Mouse (Mus musculus) lung, postnatal 0 days (tissue): ENCODE data around the gene Bcl3. TPM values are rescaled to one million over a fixed set of nuclear protein-coding genes. Genes with fewer than 3 reads are reported as not detected.

Experiments
- ATAC-seq: fragments of 200-750 bp; cut with Nextera tagmentation; 2 replicates; pipeline ENCODE4 v1.8.0; 2017; ENCODE audit warnings: moderate library complexity
- DNase-seq: peaks from one replicate; pipeline ENCODE4 v3.0.0-alpha.2; 2016; ENCODE audit warnings: low spot score
- H3K27ac ChIP-seq: fragments of 300-500 bp; sonication (generic); 2 replicates; pipeline ENCODE4 v1.5.1; 2014; ENCODE audit warnings: antibody characterized with exemption, mild to moderate bottlenecking, low read length, mixed read lengths
- H3K27me3 ChIP-seq: fragments of 300-500 bp; sonication (generic); replicated peaks from 2 replicates; pipeline ENCODE4 v1.6.1; 2014; ENCODE audit warnings: low read length, mixed read lengths; ENCODE audit not compliant: insufficient read depth
- H3K36me3 ChIP-seq: fragments of 300-500 bp; sonication (generic); 2 replicates; pipeline ENCODE4 v1.6.1; 2014; ENCODE audit warnings: low read length, mixed read lengths; ENCODE audit not compliant: insufficient read depth
- H3K4me1 ChIP-seq: fragments of 300-500 bp; sonication (generic); 2 replicates; pipeline ENCODE4 v1.6.1; 2014; ENCODE audit warnings: antibody characterized with exemption, low read depth, low read length, mixed read lengths; ENCODE audit not compliant: insufficient read depth
- H3K4me2 ChIP-seq: fragments of 300-500 bp; sonication (generic); replicated peaks from 2 replicates; pipeline ENCODE4 v1.6.1; 2014; ENCODE audit warnings: low read depth, mild to moderate bottlenecking, low read length, moderate library complexity, mixed read lengths
- H3K4me3 ChIP-seq: fragments of 300-500 bp; sonication (generic); 2 replicates; pipeline ENCODE4 v1.5.1; 2014; ENCODE audit warnings: low read depth, low read length
- H3K9ac ChIP-seq: fragments of 300-500 bp; sonication (generic); replicated peaks from 2 replicates; pipeline ENCODE4 v1.6.1; 2014; ENCODE audit warnings: low read depth, mild to moderate bottlenecking
- H3K9me3 ChIP-seq: fragments of 300-500 bp; sonication (generic); 2 replicates; pipeline ENCODE4 v1.6.1; 2016; ENCODE audit warnings: low read length, mixed read lengths
- CTCF ChIP-seq: IDR thresholded peaks from 2 replicates; pipeline ENCODE4 v1.5.1; 2016; ENCODE audit warnings: antibody characterized with exemption, mild to moderate bottlenecking
- EP300 ChIP-seq: IDR thresholded peaks from 2 replicates; pipeline ENCODE4 v1.6.1; 2016; ENCODE audit warnings: antibody characterized with exemption, mild to moderate bottlenecking, control low read depth
- WGBS: fragments of 180-500 bp; shearing (Covaris S2); extraction: QIAGEN DNeasy Blood & Tissue Kit; methylation state at CpG from one replicate; pipeline ENCODE4 v1.1.7; 2014; 5-methylcytosine and 5-hydroxymethylcytosine counted together
- polyA plus RNA-seq: library from polyadenylated mRNA; unstranded; fragments of >200 nt; fragmentation: Nextera tagmentation; extraction: Ambion mirVana; gene quantifications from 2 replicates; pipeline ENCODE4 v1.2.1, GENCODE M21; 2015

Bcl3 gene
- polyA plus RNA-seq, 1 experiment from 2014 or later, result 8.3 TPM

DNA sequence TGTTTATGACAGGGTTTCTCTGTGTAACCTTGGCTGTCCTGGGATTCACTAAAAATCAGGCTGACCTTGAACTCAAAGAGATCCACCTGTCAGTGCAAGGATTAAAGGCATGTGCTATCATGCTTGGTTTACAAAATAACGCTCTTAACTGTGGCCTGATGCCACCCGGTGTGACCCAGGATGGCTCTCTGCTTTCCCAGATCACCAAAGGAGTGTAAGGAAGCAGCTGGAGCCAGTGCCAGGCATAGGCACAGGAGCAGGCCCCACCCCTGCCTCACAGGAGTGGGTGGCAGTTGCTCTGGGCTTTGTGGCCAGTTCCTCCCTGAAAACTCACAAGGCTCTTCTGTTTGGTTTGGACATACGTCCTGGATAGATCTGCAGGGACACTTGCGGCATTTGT is 17.8 kb upstream of the Bcl3 start:
- no peak for DNase-seq
- no peaks in the 10 kb centered on the region for H3K36me3 ChIP-seq
- H3K4me2 ChIP-seq, result no peak overlapping the region
- H3K4me3 ChIP-seq, result no peak overlapping the region
- ATAC-seq, result no peak
- no peaks in the 10 kb centered on the region; the same call in 1 of the 2 replicates for H3K4me1 ChIP-seq
- no peaks in the 10 kb centered on the region for H3K27me3 ChIP-seq
- H3K27ac ChIP-seq, result no peak overlapping the region
- H3K9ac ChIP-seq, result no peak overlapping the region
- H3K9me3 ChIP-seq, result no peaks in the 10 kb centered on the region
- WGBS, result 74% methylated on average over 4 of the region's 4 CpGs
- TF ChIP-seq EP300, result no peak
- TF ChIP-seq CTCF, result no peak

DNA sequence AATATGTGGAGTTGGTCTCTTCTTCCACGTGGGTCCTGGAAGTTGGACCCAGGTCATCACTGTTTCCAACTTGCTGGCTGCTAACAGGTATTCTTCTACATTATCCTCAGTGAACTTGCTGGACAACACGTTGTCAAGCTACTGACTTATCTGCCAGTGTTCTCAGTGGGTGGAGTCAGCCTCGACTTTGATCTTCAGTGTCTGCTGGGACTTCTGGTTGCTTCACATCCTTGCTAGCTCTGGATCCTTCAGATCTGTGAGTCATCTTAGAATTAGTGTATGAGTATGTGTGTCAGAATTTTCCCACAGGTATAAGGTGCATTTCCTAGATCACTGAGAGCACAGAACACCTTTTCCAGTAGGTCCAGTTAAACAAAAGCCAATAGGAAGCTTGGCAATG is 14.3 kb upstream of the Bcl3 start:
- Histone ChIP-seq H3K4me3 (no peak overlapping the region), H3K27me3 (no peaks in the 10 kb centered on the region), H3K4me1 (no peaks in the 10 kb centered on the region), H3K4me2 (no peak overlapping the region), H3K9ac (no peak overlapping the region), H3K9me3 (no peaks in the 10 kb centered on the region), H3K36me3 (no peaks in the 10 kb centered on the region), H3K27ac (no peak overlapping the region)
- WGBS, result 44% methylated on average over 3 of the region's 3 CpGs
- TF ChIP-seq EP300, result no peak
- ATAC-seq, result no peak
- no peak for DNase-seq

DNA sequence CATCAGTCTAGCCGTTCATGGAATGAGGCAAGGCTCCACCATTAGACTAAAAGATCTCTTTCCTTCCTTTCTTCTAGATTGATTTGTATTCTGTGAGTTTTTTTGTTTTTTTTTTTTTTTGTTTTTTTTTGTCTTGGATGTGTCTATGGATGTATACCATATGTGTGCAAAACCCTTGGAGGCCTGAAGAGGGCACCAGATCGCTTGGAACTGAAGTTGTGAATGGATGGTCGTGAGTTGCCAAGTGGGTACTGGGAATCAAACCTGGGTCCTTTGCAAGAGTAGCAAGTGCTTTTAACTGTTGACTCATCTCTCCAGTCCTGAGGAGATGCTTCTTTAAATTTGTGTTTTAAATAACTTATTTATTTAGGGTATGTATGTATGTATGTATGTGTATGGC is 11.5 kb upstream of the Bcl3 start:
- 56% methylated on average over 3 of the region's 3 CpGs for WGBS
- H3K27me3 ChIP-seq, result no peaks in the 10 kb centered on the region
- H3K4me3 ChIP-seq, result no peak overlapping the region
- H3K36me3 ChIP-seq, result no peaks in the 10 kb centered on the region
- no peaks in the 10 kb centered on the region for H3K9me3 ChIP-seq
- no peak for ATAC-seq
- H3K4me2 ChIP-seq, result no peak overlapping the region
- TF ChIP-seq EP300 (no peak), CTCF (peak; percentile 37; the same call in 1 of the 2 replicates)
- no peak overlapping the region for H3K9ac ChIP-seq
- no peak for DNase-seq
- H3K4me1 ChIP-seq, result peaks cover 15% of the 10 kb centered on the region
- H3K27ac ChIP-seq, result no peak overlapping the region

DNA sequence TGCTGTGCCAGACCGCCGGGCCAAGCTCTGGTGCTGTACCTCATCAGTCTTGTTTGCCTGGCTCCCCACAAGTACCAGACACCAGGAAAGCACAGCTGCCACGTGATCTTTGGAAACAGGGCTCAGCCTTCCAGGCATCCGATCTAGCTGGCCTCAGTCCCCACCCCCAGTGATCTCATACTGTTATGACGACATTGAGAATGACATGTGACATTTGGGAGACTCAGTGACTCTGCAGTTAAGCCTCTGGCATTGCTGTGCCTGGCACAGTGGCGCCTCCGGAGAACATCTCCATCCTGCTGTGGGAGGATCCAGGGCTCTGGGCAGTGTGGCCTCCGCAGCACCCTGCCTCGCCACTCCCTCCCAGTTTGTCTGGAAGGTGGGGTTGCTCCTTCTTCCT is 9.3 kb upstream of the Bcl3 start:
- Histone ChIP-seq H3K36me3 (no peaks in the 10 kb centered on the region), H3K9ac (no peak overlapping the region), H3K4me1 (peaks cover 15% of the 10 kb centered on the region), H3K27me3 (no peaks in the 10 kb centered on the region), H3K27ac (peak overlapping the region; percentile 27), H3K9me3 (no peaks in the 10 kb centered on the region), H3K4me3 (no peak overlapping the region), H3K4me2 (no peak overlapping the region)
- ATAC-seq (peak; percentile 67), DNase-seq (peak; percentile 83)
- 33% methylated on average over 9 of the region's 9 CpGs for WGBS
- TF ChIP-seq EP300 (no peak; the same call in 1 of the 2 replicates), CTCF (no peak)

DNA sequence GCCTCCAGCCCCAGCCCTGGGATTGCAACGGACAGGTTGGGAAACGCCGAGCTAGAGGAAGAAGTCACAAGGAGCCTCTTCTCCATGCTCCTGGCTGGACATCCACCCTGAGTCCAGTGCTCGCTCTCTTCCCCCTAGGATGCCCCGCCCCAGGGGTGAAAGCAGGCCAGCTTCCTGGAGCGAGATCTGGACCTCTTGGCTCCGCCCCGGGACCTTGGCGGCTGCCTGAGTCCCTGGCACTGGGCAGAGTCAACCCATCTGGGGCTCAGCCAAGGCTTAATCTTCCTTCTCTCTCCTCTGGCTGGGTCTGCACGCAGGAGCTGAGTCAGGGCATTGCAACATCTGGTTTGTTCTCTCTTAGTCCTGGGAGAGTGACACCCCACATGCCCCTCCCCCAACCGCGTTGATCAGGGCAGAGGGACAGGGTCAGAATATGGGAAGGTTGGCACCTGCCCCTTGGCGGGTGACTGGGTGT is 8.1 kb upstream of the Bcl3 start:
- Histone ChIP-seq H3K4me1 (peaks cover 15% of the 10 kb centered on the region), H3K4me2 (peak overlapping the region; percentile 32), H3K36me3 (no peaks in the 10 kb centered on the region), H3K4me3 (no peak overlapping the region), H3K27ac (peak overlapping the region; percentile 47), H3K27me3 (no peaks in the 10 kb centered on the region), H3K9ac (no peak overlapping the region), H3K9me3 (no peaks in the 10 kb centered on the region)
- 9% methylated on average over 13 of the region's 13 CpGs for WGBS
- peak; percentile 97 for DNase-seq
- TF ChIP-seq EP300 (peak; percentile 80), CTCF (no peak)
- peak; percentile 95 for ATAC-seq

DNA sequence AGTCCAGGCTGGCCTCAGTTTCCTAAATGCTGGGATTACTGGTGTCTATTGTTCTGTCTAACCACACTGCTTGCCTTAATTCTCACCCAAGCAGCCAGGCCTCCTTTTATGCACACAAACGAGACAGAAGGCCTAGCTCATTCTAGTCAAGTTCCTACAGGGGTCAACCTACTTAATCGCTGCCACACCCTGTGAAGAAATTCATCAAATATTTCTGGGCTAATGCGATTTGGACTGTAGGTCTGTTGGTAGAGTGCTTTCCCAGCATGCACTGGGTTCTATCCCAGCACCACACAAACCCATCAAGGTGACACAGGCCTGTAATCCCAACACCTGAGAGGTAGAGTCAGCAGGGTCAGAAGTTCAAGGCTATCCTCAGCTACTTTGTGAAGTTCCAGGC is 7.1 kb upstream of the Bcl3 start:
- no peaks in the 10 kb centered on the region for H3K27me3 ChIP-seq
- no peak overlapping the region for H3K9ac ChIP-seq
- TF ChIP-seq EP300 (no peak), CTCF (no peak)
- no peak overlapping the region for H3K4me2 ChIP-seq
- H3K4me1 ChIP-seq, result peaks cover 17% of the 10 kb centered on the region
- H3K27ac ChIP-seq, result no peak overlapping the region
- H3K36me3 ChIP-seq, result no peaks in the 10 kb centered on the region
- H3K4me3 ChIP-seq, result no peak overlapping the region
- 58% methylated on average over 3 of the region's 3 CpGs for WGBS
- no peaks in the 10 kb centered on the region for H3K9me3 ChIP-seq
- DNase-seq (no peak), ATAC-seq (no peak)

DNA sequence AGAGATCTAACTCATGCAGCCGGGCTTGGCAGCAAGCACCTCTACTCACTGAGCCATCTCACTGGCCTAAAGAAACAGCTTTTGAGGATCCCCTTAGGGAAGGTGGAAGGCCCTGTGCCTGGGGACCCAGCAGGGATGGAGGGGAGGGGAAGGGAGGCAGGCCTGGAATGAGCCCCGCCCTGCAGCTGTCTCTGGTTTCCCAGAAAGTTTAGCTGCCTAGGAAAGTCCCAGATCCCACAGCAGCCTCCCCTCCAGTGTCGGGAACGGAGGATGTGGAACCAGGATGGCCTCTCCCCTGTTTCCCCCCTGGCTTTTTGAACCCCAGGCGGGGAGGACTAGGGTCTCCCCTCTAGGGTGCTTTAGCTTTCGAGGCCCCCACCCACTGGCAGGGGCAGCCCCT is 4.2 kb upstream of the Bcl3 start:
- no peak overlapping the region for H3K9ac ChIP-seq
- no peak for DNase-seq

More for the DNA sequence above, 4.2 kb upstream of the Bcl3 start:
- no peak for TF ChIP-seq EP300
- TF ChIP-seq CTCF, result no peak
- no peaks in the 10 kb centered on the region for H3K27me3 ChIP-seq
- no peak overlapping the region for H3K27ac ChIP-seq
- no peaks in the 10 kb centered on the region for H3K36me3 ChIP-seq
- 41% methylated on average over 6 of the region's 6 CpGs for WGBS
- no peak overlapping the region for H3K4me2 ChIP-seq
- no peak overlapping the region for H3K4me3 ChIP-seq
- no peak for ATAC-seq
- no peaks in the 10 kb centered on the region for H3K9me3 ChIP-seq
- H3K4me1 ChIP-seq, result peaks cover 34% of the 10 kb centered on the region
